Mouse (Mus musculus) cerebellum, postnatal 14 days (tissue): Measurements from ENCODE around the gene Mrps27.

Experiments used
- DNase-seq, 2 experiments: peaks; one replicate each; pipeline ENCODE4 v3.0.0; 2021; ENCODE audit warnings: mixed read lengths in 2 of 2

The Mrps27 gene

GRCm38 (mm10) chr13:99442434-99443249 lies 98.1 kb downstream of the Mrps27 start:
- DNase-seq: no peak

- no peak for DNase-seq
These were observed 99.0 kb downstream of the Mrps27 start for GRCm38 (mm10) chr13:99443484-99444175.

DNA sequence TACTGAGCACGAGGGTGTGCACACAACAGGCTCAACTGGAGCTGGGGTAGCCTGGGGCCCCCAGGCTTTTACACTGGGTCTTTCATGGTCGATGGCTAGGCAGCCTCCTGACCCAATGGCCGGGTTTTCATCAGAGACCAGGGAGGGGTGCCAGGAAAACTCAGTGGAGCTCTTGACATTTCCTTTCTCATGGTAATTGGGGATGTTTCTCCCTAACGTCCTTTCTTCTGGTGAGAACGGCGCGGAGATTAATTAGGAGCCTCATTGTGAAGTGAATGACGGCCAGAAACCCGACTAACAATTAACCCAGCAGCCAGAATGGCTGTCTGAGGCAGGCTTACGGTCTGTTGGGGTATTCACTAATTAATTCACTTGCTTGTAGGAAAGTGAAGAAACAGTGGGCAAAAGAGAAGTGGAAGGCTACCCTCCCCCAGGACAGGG lies 99.9 kb downstream of the Mrps27 start:
- DNase-seq: peak in 1 of 2 experiments; percentile 42

GRCm38 (mm10) chr13:99444880-99445279 lies 100.3 kb downstream of the Mrps27 start:
- DNase-seq: no peak

GRCm38 (mm10) chr13:99447002-99447401 lies 102.4 kb downstream of the Mrps27 start:
- no peak for DNase-seq

DNA sequence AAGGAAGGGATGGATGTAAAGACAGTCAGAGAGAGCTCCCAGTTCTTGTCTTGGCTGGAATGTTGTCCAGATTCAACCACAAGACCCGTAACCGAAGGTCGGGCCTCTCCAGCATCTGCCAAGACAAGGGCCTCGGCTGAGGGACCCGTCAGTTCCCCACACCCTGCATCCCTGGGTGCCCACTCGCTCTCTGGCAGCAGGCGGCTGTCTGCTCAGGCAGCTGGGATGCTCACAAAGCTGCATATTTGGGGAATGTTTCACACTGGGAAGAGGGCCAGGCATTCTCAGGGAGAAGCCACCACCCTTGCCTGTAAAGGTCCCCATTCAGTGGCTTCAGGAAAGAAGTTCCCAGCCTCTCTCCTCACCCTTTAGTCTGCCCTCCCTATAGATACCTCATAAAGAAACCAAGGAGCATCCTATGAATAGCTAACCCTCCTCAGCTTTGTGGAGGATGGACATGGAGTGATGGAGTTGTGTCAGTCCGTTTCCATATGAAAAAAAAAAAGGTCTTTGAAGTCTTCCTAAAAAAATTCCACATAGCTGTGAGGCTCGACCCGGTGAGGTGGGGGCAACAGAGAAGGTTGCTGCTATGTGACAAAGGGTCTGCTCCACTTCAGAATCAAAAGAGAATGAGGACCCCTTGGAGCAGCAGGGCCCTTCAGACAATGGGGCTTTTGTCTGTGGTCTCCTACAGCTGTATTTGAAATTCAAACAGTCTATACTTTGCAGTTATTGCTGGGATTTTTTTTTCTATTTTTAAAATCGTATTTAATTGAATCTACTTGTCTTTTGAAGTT lies 103.0 kb downstream of the Mrps27 start:
- DNase-seq: peak; percentile 44 to 48

GRCm38 (mm10) chr13:99448278-99448677 lies 103.7 kb downstream of the Mrps27 start:
- DNase-seq: no peak

DNA sequence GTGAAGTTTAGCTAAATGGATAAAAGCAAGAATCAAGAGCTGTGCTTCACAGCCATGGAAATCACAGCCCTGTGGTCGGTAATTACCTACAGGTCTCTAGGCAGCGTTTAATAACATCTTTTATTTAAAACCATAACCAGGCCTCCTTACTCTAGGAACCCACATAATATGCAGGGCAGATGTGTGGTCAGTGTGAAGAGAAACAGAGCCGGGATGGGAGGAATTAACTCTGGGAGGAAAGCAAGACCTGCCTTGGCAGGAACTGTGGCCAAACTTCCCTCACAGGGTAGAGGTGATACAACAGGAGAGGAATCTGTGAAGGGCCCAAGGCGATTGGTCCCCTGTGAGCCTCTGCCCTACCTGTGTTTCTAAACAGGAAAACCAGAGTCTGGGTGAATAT lies 105.0 kb downstream of the Mrps27 start:
- no peak for DNase-seq

GRCm38 (mm10) chr13:99450766-99451165 lies 106.2 kb downstream of the Mrps27 start:
- DNase-seq: peak; percentile 94

GRCm38 (mm10) chr13:99451276-99451675 lies 106.7 kb downstream of the Mrps27 start:
- peak; percentile 47 to 58 for DNase-seq

GRCm38 (mm10) chr13:99452444-99452843 lies 107.9 kb downstream of the Mrps27 start:
- no peak for DNase-seq

- peak in 1 of 2 experiments; percentile 44 for DNase-seq
These were observed 110.4 kb downstream of the Mrps27 start for GRCm38 (mm10) chr13:99454977-99455376.

DNA sequence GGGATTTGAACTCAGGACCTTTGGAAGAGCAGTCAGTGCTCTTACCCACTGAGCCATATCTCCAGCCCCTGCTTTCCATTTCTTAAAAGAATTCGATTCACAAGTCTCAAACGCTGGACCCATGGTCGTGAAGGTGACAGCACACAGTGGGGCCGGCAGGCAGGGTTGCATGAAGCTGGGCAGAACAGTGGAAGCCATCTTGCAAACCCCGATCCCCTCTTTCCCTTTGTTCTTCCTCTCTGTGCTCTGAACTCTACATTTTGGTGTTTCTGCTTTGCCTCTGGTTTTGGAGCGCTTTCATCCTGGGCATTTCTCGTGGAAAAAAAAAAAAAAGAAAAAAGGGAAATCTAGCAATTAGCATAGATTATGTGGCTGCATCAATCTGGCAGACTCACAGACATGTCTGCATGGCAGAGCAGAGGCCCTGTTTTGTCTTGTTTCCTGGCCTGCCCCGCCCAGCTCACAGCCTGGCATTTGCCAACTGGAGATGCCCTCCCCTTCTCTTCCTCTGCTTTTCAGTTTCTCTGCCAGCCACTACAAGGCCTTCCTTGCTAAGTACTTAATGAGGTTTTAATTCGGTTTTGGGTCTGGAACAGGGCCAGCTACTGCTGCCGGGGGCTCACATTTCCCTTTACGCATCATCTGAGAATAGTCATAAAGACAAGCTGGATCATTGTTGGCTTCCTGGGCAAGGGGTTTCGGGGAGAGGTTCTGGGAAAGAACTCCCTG lies 114.2 kb downstream of the Mrps27 start:
- DNase-seq: peak; percentile 68 to 72

DNA sequence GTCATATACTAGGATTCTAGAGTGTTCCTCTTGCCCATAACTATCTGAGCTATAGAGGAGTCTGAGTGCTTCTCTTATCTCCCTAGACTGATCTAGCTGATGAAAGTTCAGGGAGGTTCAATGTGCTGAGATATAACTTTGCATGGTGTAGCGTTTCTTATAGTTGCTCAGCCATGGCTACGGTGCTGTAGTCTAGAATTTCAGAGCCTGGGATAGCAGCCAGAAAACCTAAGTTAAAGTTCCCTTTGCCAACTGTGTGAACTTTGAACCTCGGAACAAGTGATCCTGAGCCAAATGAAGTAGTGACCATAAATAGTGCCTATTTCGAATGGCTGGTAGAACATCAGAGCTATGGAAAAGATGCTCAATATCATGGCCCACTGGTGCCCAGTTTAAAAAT lies 115.0 kb downstream of the Mrps27 start:
- DNase-seq: no peak

DNA sequence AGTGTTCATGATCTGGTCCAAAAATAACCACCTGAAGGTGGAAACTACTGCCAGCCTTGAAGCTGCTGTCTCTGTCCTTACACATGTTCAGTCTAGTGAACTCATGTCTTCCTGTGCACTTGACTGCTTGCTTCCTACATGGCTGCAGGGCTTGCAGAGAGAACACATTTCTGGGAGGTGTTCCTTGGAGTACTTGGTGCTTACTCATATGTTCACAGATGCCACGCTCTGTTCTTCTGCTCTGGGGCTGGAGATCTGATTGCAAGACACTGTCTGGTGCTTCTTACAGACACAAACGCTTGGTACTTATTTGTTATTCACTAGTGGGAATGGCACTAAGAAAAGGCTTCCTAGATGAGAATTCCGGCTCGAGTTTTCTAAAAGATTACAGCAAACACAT lies 117.3 kb downstream of the Mrps27 start:
- DNase-seq: no peak

GRCm38 (mm10) chr13:99464551-99464950 lies 120.0 kb downstream of the Mrps27 start:
- no peak for DNase-seq
